Mouse (Mus musculus) heart, adult 9 months (tissue): ENCODE data around the gene Eif2ak4.

Source experiments
- DNase-seq, 2 experiments: peaks; one replicate each; pipeline ENCODE4 v3.0.0; 2022; ENCODE audit warnings: low spot score in 2 of 2

Gene Eif2ak4

DNA sequence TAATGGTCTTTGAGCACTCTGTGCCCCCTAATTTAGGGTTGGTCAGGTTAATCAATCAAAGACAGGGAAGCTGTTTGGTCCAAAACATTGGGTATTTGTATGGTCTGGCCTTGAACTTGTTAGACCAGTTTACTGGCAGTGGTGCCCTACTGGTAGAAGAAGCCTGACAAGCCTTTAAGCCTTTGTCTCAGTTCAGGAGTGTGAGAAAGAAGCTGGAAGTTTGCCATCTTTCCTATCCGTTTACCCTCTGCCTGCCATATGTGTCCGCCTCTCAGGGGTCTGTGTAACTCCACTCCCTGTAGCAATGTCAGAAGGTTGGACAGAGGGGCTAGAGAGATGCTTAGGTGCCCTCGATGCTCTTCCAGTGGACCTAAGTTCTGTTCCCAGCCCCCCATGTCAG lies 76.0 kb downstream of the Eif2ak4 start:
- no peak for DNase-seq

DNA sequence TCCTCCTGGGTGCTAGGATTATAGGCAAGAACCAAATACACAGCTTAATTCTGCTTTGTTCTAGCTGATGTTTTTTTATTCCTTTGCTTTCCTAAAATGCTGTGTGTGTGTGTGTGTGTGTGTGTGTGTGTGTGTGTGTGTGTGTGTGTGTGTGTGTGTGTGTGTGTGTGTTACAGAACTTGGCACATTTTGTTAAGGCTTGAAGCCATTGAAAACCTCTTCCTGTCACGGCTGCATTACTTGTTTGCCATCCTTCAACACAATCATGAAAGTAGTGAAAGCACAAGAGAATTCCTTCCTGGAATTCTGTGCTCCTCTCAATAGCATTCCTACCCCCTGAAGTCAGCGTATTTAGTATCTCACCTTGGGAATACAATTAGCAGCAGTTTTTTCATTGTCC lies 77.5 kb downstream of the Eif2ak4 start:
- peak in 1 of 2 experiments; percentile 17 for DNase-seq

DNA sequence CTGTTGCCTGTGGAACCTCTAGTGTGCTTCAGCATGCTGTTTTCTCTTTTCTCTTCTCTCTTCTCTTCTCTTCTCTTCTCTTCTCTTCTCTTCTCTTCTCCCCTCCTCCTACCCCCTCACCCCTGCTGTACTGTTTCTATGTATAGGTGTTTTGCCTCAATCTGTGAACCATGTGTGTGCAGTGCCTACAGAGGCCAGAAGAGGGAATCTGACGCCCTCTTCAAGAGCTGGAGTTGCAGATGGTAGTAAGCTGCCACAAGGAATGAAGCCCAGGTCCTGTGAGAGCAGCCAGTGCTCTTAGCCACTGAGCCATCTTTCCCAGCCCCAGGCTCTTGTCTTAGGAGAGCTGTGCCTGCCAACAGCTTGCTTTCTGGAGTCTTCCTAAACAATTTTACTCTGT lies 78.2 kb downstream of the Eif2ak4 start:
- no peak for DNase-seq

DNA sequence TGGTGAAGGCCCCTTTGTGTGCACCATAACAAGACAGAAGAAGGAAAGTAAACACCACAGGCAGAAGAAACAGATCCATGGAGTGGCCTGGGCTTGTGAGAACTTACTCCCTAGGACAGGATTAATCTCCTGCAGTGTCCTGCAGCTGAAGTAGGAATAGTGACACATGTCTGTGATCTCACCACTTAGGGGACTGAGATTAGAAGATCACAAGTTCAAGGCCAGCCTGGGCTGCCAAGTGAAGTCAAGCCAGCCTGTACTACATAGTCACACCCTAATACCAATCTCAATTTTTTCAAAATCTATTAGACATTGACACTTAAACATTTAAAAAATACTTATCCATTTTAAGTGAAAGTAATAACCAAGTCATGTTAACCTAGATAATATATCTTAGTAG lies 79.9 kb downstream of the Eif2ak4 start:
- no peak for DNase-seq

DNA sequence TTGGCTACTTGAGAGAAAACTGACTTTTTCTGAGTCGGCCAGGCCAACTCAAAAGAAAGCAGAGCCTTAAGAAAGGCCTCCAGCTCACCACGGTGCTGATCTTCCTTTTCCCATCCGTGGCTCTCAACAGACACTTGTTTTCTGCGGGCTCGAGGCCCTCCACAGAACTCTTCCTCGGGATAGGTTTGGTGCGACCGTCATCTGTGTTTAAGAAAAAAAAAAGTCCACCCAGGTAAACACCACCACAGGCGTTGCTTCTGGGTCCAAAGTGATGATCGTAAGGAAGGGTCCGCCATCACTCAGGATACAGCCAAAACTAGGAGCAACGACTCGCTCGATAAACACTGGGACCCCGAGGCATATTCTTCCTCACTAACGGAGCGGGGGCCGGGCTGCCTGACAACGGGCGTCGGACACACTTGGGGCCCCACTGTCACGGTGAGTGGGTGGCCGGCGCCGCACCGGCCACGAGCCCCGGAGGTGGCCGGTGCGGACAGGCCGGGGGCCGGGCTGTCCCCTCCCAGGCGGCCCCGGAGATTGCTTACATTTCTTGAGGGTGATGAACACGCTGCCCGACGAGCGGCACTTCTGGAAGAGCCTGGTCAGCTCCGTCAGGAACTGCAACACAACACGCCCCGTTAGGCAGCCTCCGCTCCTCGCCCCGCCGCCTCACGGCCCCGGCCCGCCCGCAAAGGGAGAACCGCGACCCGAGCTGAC lies 90.6 kb downstream of the Eif2ak4 start:
- no peak for DNase-seq

DNA sequence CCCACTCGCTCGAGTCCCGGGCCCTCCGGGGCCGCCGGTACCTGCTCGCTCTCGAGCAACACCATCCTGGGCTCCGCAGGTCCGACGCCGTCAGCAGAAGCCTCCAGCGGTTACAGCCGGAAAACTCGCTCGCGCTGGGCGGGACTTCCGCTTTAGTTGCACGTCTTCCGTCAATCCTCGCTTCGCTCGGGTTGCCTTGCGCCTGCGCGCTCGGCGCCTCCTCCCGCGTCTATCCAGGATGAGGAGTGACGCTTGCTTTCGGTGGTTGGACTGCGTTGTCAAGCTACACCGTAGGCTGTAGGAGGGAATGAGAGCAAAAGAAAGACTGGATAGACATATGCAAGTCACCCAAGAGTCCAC lies 91.1 kb downstream of the Eif2ak4 start, which contains the start of gene Srp14:
Srp14 (minus strand) TSS at position 162 of the 360 bp plus-strand sequence.
- DNase-seq = peak; percentile 91

DNA sequence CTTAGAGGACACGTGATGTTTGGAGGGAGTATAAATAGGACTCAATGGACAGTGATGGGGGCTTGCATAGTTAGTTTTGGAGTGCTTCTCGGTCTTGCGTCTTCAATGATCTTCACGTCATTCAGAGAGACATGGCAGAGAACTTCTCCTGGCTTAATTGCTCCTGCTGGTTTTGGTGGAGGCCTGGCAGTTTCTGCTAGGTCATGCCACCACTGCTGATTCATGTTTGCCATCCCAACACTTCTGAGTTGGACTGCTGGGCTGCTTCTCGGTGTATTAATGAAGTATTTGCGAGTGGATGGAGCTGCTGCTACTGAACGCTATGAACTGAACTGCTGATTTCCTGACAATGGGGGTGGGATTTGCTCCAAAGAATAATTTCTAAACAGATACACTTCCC lies 92.5 kb downstream of the Eif2ak4 start:
- DNase-seq = no peak

DNA sequence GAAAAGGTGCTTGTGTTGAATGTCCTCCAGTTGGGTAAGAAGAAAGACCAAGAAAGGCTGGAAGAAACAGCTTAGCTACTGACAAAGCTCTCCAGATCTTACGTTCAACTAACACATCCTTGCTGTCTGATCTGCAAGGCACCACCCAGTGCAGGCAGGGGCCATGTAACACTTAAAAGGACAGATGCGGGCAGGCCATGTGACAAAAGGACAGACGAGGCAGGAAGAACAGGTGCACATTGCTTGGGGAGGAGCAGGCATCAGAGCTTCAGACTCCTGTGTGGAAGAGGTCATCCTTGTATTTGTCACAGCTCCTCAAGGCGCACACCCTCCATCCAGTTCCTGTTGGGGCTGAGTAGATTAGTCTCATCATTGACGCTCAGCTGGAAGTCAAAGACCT lies 94.6 kb downstream of the Eif2ak4 start:
- no peak for DNase-seq

DNA sequence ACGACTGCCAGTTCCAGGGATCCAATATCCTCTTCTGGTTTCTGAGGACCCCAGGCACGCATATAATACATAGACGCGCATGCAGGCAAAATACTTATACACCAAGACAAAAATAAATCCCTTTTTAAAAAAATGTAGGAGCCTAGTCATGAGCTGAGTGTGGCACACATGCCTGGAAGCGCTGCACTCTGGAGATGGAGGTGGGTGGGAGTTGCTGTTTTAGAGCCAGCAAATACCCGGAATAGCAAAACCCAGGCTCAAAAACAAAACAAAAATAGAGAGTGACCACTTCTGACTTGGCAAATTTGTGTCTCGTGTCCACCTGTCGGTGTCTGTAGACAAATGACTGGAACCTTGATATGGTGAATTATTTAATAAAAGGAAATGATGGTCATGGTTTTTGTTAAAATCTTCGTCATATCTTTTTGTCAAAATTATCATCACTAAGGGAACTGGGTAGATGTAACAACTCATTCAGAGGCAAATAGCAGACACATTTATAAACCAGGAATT lies 96.0 kb downstream of the Eif2ak4 start:
- DNase-seq = no peak

DNA sequence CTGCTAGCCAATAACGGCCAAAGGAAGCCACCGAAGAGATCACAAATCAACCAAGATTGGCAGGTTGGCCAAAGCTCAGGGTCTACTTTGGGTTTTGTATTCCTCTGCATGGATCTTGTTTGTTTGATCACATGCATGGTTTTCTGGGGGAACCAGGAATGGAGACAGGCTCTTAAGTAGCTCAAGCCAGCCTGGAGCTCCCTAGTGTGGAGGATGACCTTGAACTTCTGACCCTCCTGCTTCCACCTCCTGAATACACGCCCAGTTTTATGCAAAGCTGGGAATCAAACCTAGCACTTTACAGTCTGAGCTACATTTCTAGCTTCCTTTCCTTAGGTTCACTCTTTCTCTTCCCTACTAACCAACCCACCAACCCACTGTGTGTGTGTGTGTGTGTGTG lies 97.0 kb downstream of the Eif2ak4 start:
- no peak for DNase-seq

DNA sequence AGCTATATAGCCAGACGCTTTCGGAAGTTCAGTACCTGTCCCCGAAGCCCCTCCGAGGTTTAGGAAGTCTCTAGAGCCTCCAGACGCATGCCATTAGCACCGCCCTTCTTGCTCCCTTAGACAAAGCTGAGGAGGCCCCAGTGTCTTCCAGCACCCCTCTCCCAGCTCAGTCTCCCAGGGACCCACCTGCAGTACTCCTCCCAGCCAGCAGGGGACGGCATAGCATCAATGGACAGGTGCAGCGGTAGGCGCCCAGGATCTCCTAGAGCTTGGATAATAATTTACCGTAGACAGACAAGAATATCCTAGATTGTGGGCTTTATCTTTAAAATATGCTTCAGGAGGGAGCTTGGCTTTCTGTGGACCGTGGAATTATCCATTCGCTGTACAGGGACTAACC lies 98.5 kb downstream of the Eif2ak4 start:
- peak; percentile 56 to 77 for DNase-seq

DNA sequence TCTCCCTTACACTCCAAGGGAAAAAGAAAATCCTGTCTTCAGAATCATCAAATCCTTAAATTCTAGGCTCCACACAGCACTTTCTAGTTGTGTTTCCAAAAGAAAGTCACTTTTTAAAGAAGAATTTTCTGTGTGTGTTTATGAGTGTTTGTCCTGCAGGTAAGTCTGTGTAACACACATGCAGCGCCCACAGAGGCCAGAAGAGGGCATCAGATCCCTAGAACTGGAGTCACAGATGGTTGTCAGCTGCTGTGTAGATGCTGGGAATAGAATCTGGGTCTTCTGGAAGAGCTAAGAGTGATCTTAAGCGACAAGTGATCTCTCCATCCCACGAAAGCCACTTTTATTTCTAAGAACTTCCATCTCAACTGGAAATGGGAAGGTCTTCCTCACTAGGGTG lies 99.4 kb downstream of the Eif2ak4 start:
- DNase-seq = no peak

DNA sequence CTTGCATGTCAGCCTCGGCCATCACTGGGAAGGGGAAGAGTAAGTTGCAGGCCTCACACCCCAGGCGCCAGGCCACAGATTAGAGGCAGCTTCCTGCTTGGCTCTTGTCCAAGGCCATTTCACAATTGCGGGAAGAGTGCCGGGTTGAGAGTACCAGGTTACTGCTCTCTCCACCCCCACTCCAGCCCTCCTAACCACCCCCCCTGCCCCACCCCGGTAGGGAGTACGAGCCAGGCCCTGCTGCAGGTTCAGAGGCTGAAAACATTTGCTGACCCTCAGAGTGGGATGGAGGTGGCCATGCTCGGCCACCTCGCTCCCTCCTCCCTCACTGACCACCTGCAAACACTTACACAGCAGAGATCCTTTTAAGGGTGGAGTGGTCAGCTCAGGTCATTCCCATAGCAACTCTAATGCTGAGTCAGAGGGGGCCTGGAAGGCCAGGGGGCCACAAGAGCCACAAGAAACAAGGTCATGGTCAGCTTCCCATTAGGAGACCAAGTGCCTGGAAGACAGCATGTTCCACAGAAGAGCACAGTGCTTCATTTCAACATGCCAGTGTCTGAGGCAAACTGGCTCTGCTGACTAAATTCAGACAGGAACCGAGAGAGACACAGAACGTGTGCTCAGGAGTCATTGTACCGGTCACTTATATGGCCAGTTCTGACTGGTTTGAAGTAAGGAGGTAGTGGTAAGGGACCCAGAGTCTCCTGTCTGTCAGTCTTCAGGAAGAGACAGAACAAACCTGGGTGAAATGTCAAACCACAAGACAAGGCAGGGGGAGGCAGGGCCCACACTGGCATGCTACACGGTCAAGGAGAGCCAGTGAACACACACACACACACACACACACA lies 102.0 kb downstream of the Eif2ak4 start:
- peak; percentile 76 to 79 for DNase-seq

DNA sequence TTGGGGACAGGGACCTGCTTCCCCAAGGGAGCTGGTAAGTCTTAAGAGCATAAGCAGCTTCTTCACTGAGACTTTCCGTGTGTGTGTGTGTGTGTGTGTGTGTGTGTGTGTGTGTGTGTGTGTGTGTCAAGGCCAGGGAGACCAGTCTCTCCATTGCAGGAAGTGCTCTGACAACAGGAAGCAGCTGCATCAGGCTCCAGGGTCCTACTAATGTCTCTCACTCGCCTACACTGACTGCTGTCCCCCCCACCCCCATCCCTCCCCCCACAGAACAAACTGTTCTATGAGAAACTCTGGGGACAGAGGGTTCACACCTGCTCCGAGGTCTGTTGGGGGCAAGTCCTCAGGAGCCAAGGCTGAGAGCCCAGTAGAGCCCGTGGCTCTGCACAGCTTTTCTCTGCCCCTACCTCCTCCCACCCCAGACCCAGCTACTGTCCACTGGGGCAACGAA lies 102.9 kb downstream of the Eif2ak4 start:
- peak in 1 of 2 experiments; percentile 57 for DNase-seq

DNA sequence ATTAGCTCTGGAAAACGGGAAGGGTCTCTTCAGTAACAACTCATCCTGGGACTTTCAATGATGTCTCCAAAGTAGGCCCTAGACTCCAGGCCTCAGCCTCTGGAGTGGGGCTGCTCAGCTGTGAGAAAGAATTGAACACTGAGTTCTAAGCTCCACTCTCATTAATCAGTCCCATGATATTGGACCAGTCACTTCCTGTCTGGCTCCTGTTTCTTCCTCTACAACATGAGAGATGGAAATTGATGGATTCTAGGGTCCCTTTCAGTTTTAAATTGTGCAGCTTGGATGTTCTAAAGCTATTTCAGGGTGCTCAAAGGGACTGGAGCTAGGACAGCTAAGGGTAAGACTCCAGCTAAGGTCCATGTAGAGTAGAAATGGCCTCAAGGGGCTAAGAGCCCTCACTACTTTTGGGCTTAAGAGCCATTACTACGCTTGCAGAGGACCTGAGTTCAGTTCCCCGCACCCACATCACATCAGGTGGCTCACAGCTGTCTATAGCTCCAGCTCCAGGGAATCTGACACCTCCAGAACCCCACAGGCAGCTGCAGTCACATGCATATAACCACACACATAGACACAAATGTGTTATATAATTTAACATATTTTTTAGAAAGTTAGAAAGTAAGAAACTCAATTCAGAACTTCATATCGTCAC lies 103.5 kb downstream of the Eif2ak4 start:
- DNase-seq = no peak

DNA sequence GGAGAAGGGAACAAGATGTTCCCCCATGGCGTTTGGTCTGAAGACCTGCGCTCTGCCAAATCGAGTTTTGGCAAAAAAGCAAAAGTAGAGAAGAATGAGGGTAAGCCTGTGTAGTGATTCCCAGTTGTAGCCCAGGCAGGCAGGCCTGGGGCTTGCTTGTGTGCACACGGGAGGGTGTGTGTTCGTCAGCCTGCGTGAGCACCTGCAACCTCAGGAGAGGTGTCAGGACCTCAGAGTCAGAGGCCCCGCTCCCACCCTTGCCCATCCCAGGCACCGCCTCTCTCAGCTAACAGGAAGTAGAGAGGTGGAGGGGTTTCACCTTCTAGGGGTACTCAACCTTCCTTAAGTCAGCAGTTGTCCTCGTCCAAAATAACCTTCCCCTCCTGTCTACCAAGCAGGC lies 106.6 kb downstream of the Eif2ak4 start:
- DNase-seq = no peak

DNA sequence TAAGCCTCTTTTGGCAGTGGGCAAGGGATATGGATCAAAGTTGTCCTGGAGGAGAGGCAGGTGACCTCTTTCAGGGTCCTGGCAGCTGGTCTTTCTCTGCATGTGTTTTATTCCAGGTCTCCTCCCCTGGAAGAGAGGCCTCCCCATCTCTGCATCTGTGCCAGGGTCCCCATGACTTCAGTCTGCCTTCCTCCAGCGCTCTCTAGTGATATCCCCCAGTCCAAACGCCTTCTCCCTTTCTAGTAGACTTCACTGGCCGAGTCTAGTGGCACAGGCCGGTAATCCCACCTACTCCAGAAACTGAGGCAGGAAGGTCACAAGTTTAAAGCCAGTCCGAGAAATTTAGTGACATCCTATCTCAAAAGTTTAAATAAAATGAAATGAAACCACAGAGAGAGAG lies 109.5 kb downstream of the Eif2ak4 start:
- no peak for DNase-seq

DNA sequence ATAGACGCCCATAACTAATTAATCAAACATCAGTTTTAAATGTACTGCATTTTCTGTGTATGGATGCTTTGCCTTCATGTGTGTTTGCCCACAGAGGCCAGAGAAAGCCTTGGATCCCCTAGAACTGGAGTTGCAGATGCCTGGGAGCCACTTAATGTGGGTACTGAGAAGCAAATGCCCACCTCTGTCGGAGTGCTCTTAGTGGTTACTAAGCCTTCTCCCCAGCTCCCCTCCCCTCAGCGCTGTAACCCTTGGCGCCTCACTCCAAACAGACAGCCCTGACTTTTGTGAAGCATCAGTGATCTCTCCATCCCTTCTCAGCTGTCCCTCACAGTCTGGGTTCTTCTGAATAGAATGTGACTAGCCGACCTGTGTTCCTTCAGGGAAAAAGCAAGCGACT lies 110.1 kb downstream of the Eif2ak4 start:
- no peak for DNase-seq

DNA sequence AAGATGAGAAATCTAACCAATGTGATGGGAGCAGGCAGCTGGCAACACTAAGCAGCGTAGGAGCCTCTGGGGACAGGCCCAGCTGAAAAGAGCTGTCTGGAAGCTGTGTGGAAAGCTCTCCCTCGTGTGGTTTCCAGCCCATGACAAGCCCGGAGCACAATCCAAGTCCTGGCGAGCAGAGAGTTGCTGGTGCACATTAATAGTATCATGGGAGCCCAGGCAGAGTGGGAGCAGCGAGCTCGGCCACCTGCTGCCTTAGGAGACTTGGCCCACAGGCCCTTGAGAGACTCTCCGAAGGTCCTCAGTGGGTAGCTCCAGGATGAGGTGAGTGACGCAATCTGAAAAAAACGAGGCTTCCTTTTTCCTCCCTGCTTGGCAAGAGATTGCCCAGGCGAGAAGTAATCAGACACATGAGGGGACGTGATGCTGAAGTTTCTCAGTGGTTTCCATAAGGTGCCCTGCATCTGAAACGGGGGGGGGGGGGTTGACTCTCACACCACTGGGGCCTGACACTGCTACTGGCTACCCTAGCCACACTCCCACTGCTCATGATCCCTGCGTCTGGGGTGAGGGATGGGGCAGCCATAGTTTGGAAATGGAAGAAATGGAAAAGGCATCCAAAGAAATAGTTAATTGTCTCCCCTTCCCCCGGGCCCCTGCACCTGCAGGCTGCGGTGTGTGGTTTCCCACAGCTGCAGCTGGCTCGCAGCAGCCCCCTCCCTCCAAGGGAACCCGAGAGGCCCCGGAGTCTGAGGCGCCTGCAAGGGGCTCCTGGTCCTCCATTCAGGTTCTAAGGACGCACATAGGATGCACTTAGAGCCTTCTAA lies 110.9 kb downstream of the Eif2ak4 start:
- DNase-seq = peak; percentile 69 to 70

DNA sequence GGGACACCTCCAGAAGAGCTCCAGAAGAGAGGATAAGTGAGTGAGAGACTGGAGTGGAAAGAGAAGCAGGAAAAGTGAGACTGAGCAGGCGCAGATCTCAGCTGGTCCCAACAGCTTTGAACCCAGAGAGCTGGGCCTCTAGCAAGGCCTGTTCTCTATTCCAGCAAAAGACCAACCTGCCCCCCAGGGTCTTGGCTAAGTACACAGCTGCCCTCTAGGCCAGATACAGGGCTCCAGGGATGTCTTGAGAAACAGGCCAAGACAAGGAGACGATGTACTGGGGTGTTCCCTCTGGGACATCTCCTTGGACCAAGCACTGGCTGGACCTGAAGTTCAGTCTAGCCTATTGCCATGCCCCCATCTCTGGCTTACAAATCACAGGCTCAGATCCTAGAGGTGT lies 111.8 kb downstream of the Eif2ak4 start:
- DNase-seq = no peak

DNA sequence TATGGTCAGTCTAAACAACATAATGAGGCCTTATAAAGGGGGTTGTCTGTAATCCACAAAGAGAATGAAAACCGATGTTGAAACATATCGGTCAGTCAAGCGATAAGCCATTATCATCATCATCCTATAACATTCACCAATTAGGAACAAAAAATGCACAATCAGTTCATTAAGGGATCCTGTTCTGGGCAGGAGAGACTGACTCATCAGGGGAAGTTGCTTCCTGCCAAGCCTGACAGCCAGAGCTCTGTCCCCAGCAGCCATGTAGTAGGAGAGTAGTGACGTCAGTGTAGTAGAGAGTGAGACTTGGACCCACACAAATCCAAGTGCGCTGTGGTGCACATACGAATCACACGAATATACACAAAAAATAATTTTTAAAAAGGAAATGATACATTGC lies 118.7 kb downstream of the Eif2ak4 start:
- DNase-seq = no peak
